Mouse (Mus musculus) limb, embryonic 15.5 days (tissue): Measurements from ENCODE around the gene Rala. TPM values are rescaled to one million over a fixed set of nuclear protein-coding genes. Genes with fewer than 3 reads are reported as not detected.

Experiments used
- ATAC-seq: fragments of 200-750 bp; cut with Nextera tagmentation; 2 replicates; pipeline ENCODE4 v1.8.0; 2017; ENCODE audit warnings: low read depth, moderate TSS enrichment; ENCODE audit not compliant: insufficient number of reproducible peaks, low FRiP score, low TSS enrichment
- H3K27ac ChIP-seq: fragments of 300-500 bp; sonication (generic); 2 replicates; pipeline ENCODE4 v1.5.1; 2015; ENCODE audit warnings: moderate library complexity, mild to moderate bottlenecking, inconsistent platforms
- H3K27me3 ChIP-seq: fragments of 300-500 bp; sonication (generic); 2 replicates; pipeline ENCODE4 v1.6.1; 2015; ENCODE audit warnings: inconsistent platforms
- H3K36me3 ChIP-seq: fragments of 300-500 bp; sonication (generic); 2 replicates; pipeline ENCODE4 v1.6.1; 2015; ENCODE audit warnings: inconsistent platforms
- H3K4me1 ChIP-seq: fragments of 300-500 bp; sonication (generic); 2 replicates; pipeline ENCODE4 v1.6.1; 2015; ENCODE audit warnings: inconsistent platforms
- H3K4me2 ChIP-seq: fragments of 300-500 bp; sonication (generic); 2 replicates; pipeline ENCODE4 v1.6.1; 2015; ENCODE audit warnings: mild to moderate bottlenecking, inconsistent platforms
- H3K4me3 ChIP-seq: fragments of 300-500 bp; sonication (generic); 2 replicates; pipeline ENCODE4 v1.5.1; 2015; ENCODE audit warnings: mild to moderate bottlenecking, inconsistent platforms
- H3K9ac ChIP-seq: fragments of 300-500 bp; sonication (generic); 2 replicates; pipeline ENCODE4 v1.6.1; 2015; ENCODE audit warnings: inconsistent platforms
- H3K9me3 ChIP-seq: fragments of 300-500 bp; sonication (generic); 2 replicates; pipeline ENCODE4 v1.6.1; 2016; ENCODE audit warnings: inconsistent platforms
- WGBS: fragments of 180-500 bp; shearing (Covaris S2); methylation state at CpG from one replicate; pipeline ENCODE4 v1.1.7; 2015; 5-methylcytosine and 5-hydroxymethylcytosine counted together
- polyA plus RNA-seq: library from polyadenylated mRNA; unstranded; fragments of >200 nt; fragmentation: Nextera tagmentation; extraction: Ambion mirVana; gene quantifications from 2 replicates; pipeline ENCODE4 v1.2.1, GENCODE M21; 2015

Gene Rala
- 108 and 110 TPM in 2 replicates for polyA plus RNA-seq

DNA sequence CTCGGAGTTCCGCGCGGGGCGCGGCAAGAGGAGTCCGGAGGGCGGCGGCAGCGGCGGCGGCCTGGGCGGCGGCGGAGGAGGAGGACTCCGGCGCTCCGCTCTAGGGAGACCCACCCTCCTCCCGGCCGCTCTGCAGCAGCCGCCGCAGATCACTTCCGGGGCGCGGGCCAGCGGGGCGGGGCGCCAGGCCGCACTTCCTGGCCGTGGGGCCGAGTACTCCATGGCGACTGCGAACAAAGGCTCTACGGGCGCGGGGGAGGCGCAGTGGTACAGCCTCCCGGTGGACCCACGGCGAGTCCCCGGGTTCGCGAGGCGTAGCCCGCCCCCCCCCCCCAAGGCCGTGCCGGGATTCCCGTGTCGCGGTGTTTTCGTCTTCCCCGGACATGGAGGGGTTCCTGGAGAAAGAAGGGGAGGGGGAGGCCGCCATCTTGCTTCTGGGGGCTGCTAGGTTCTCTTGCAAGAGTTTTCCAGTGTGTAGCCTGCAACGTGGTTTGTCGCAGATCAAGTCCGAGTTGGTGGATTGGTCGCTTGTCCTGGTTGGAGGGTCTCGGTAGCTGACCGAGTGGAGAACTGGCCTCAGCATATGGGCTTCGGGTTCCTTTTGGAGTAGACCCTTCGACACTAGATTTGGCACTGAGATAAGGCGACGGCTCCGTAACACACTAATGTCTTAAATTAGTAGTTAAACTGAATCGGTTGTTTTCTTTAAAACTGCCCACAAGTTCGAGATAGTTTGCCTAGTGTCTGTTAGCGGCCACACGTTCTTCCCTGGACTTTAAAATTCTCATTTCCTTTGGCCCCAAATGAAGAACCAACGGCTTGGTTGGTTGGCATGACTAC is at the start of gene Rala:
TSS of gene Rala (minus strand) at position 162 of the 840 bp plus-strand sequence.
- Histone ChIP-seq H3K4me1 (peaks cover 3% of the 10 kb centered on the region; the same call in 1 of the 2 replicates), H3K27me3 (0 out of 2 replicates have a peak, but pooled peaks cover 3% of the 10 kb centered on the region), H3K27ac (peak within 1 kb of the TSS; percentile 93), H3K36me3 (no peaks in the 10 kb centered on the region), H3K4me2 (peak within 1 kb of the TSS; percentile 65), H3K9ac (peak within 1 kb of the TSS; percentile 92), H3K9me3 (no peaks in the 10 kb centered on the region), H3K4me3 (peak within 1 kb of the TSS; percentile 95)
- WGBS, result 8% methylated on average over 60 of the region's 69 CpGs
- ATAC-seq, result peak; percentile 98

DNA sequence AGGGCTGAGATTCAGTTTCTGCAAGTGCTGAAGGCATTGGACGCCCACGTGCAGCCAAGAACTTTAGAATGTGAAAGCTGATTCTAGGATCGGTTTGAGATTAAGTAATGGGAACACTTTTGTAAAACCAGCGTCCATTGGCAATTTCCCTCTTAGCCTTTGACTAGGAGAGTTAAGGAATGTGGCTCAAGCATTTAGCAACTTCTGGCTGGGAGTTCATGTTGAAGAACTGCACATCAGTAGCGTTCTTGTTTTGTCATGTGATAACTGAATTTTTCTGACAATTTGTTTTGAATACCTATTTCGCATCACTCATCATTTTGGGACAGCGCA is 49.4 kb upstream of the Rala start:
- Histone ChIP-seq H3K36me3 (0 out of 2 replicates have a peak, but pooled peaks cover 2% of the 10 kb centered on the region), H3K4me2 (peak overlapping the region; percentile 67), H3K27ac (peak overlapping the region; percentile 87; the same call in 1 of the 2 replicates), H3K9me3 (no peaks in the 10 kb centered on the region), H3K9ac (0 out of 2 replicates have a peak overlapping the region, but pooled peaks have one; percentile 28), H3K4me3 (peak overlapping the region; percentile 80), H3K27me3 (no peaks in the 10 kb centered on the region), H3K4me1 (peaks cover 4% of the 10 kb centered on the region; the same call in 1 of the 2 replicates)
- WGBS, result 32% methylated on average over 7 of the region's 7 CpGs
- ATAC-seq, result no peak

DNA sequence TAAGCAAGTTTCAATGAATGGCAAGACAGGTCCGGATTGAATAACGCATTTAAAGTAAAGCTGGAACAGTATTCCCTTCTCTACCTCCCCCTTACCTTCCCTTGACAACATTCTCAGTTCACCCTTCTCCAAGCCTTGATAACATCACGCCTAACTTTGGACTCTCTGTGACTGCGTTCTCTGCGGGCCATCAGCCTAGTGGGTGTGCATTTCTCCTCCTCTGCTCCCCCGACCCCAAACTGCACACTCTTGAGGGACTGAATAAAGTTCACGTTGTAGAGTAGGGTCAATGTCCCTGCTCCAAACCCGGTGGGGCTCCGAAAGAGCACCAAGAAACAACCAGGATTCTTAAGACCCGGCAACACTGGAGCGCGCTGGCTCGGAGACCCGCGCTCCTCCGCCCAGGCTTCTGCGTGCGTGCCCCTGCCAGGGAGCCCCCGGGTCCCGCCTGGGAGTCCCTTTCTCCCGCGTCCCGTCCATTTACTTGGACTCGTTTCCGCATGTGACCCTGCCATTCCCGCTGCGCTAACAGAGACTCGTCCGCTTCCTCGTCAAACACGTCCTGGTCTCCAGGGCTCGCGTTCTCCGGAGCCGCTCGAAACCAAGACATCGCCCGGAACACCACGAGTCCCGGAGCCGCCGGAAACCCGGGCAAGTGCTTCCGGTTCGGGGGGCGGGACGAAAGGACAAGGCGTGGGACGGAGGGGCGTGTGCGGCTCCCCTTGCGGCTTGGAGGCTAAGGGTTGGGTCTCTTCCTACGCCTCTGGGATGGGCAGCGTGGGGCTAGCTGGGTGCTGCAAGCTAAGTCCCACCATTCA is 48.9 kb upstream of the Rala start, which contains the start of gene Yae1d1:
TSS of gene Yae1d1 (minus strand) at position 653 of the 818 bp plus-strand sequence.
- H3K36me3 ChIP-seq, result 0 out of 2 replicates have a peak, but pooled peaks cover 2% of the 10 kb centered on the region
- ATAC-seq, result peak; percentile 94
- H3K4me1 ChIP-seq, result peaks cover 4% of the 10 kb centered on the region; the same call in 1 of the 2 replicates

DNA sequence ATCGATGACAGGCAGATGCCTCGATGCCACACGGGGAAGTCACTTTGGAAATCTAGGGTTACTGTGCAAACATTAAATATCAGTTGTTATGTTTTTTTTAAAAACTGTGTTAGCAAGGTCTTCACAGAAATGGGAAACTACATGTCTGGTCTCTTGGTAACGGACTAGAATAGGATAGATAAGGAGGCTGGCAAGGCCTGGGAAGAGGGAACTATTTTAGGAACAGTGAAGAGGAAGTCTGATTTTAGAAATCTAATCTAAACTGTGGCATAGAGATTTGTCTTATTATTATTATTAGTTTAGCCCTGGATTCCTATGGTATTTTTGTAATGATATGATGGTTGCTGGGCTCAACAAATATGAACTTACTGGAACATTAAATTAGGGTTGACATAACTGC is 48.0 kb upstream of the Rala start:
- 84% methylated on average over 4 of the region's 4 CpGs for WGBS
- peak overlapping the region; percentile 80 for H3K4me3 ChIP-seq
- no peaks in the 10 kb centered on the region for H3K9me3 ChIP-seq
- H3K27ac ChIP-seq, result no peak overlapping the region
- peak overlapping the region; percentile 67 for H3K4me2 ChIP-seq
- peaks cover 4% of the 10 kb centered on the region; the same call in 1 of the 2 replicates for H3K4me1 ChIP-seq
- no peak for ATAC-seq
- H3K36me3 ChIP-seq, result peaks cover 9% of the 10 kb centered on the region
- H3K27me3 ChIP-seq, result no peaks in the 10 kb centered on the region
- H3K9ac ChIP-seq, result no peak overlapping the region

More for the DNA sequence above, 48.9 kb upstream of the Rala start, which contains the start of gene Yae1d1:
- WGBS, result under 1% methylated on average over 54 of the region's 54 CpGs
- Histone ChIP-seq H3K27me3 (no peaks in the 10 kb centered on the region), H3K4me3 (peak within 1 kb of the TSS; percentile 80), H3K4me2 (peak within 1 kb of the TSS; percentile 67), H3K9me3 (no peaks in the 10 kb centered on the region), H3K9ac (peak within 1 kb of the TSS; percentile 73), H3K27ac (peak within 1 kb of the TSS; percentile 87)

DNA sequence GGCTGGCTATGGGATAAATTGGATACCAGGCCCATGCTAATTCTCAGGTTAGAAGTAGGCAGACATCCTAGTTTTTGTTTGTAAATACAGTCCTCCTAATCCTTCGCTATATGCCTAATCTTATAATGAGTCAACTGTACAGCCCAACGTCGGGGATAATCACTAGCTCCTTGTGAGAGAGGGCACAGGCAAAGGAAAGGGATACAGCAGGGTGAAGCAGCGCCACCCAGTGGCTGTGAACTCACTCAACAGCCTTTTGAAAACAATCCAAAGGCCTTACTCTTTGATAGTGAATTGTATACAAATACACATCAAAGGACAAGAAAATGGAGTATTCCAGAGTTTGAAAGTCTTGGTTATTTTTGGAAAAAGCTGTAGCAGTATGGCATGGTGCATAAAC is 39.2 kb upstream of the Rala start:
- Histone ChIP-seq H3K9ac (no peak overlapping the region), H3K27ac (no peak overlapping the region), H3K4me1 (no peaks in the 10 kb centered on the region), H3K27me3 (no peaks in the 10 kb centered on the region), H3K4me3 (no peak overlapping the region), H3K9me3 (no peaks in the 10 kb centered on the region), H3K36me3 (peaks cover 44% of the 10 kb centered on the region), H3K4me2 (no peak overlapping the region)
- ATAC-seq, result no peak
- 62% methylated on average over 4 of the region's 4 CpGs for WGBS

DNA sequence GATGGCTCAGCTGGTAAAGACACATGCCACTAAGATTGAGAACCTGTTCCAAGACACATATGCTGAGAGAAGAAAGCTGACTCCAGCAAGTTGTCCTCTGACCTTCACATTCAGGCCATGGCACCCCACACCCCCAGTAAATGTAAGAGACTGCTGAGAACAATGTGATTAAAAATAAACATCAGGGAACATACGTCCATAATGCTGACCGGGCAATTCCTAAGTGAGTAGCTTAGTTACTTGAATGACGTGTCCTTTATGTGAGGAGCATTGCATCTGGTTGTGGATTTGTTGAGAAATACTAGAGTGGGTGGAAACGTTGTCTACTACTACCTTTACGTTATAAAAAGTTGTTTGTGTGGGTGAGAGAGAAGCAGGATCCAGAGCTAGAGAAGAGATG is 38.6 kb upstream of the Rala start:
- no peaks in the 10 kb centered on the region for H3K4me1 ChIP-seq
- H3K4me3 ChIP-seq, result no peak overlapping the region
- no peaks in the 10 kb centered on the region for H3K27me3 ChIP-seq
- no peak overlapping the region for H3K4me2 ChIP-seq
- H3K9ac ChIP-seq, result no peak overlapping the region
- WGBS, result 87% methylated on average over 5 of the region's 5 CpGs
- H3K36me3 ChIP-seq, result peaks cover 41% of the 10 kb centered on the region
- no peak overlapping the region for H3K27ac ChIP-seq
- no peak for ATAC-seq
- H3K9me3 ChIP-seq, result no peaks in the 10 kb centered on the region

DNA sequence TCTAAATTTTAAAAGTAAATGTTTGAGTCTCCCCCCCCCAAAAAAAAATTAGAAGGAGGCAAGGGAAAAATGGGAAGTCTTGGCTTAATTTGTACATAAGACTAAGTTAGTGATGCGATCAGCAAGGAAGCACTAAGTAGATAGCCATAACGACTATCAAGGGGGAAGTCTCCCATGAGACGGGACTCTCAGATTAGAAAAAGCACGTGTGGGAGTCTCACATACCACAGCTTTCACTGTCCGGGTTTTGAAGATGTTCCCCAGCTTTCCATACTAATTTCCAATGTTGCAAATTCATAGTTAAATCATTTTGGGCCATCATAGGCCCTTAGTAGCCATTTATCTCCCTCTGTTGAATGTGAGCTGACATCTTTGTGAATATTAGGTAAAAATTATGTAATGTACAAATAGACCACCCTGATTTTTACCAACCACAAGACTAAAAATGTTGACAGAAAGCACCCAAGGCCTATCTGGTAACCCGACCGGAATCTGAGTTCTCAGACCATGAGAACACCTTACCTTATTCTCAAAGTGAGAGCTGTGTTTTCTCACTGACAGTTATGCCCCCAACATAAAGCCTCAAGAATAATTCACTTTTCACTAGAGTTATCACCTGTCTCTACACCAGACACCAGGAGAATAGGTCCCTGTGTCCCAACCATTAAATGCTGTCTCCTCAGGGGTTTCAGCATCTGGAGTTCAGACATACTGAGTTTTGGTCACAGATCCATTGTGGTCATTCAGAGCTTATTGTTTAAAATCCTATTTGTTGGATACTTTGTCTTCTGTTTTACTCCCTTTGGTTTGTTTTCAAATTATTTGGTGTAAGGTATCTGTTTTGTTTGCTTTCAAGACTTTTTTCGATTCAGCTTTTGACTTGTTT is 33.1 kb upstream of the Rala start:
- Histone ChIP-seq H3K36me3 (peaks cover 2% of the 10 kb centered on the region; the same call in 1 of the 2 replicates), H3K4me1 (no peaks in the 10 kb centered on the region), H3K4me2 (no peak overlapping the region), H3K9ac (no peak overlapping the region), H3K9me3 (no peaks in the 10 kb centered on the region), H3K27me3 (no peaks in the 10 kb centered on the region), H3K4me3 (no peak overlapping the region), H3K27ac (no peak overlapping the region)
- WGBS, result 78% methylated on average over 8 of the region's 8 CpGs
- ATAC-seq, result no peak

DNA sequence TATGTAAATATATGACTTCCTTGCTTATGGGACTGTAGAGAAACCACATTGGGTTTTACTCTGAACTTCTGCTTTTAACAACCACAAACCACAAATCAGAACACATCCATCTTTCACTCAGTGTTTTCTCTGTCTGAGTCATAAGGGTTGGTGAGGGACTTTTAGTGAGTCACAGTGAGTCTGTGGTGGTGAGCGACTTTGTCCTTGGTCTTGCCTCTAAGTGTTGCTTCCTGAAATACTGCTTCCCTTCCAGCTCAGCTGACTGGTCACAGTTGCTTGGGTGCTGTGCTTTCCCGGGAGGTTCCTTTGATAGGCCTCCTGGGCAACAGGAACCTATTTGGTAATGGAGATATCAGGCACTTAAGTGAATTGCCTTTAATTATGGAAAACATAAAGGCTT is 31.9 kb upstream of the Rala start:
- Histone ChIP-seq H3K27ac (no peak overlapping the region), H3K9ac (no peak overlapping the region), H3K9me3 (no peaks in the 10 kb centered on the region), H3K4me1 (no peaks in the 10 kb centered on the region), H3K27me3 (no peaks in the 10 kb centered on the region), H3K4me3 (no peak overlapping the region), H3K36me3 (no peaks in the 10 kb centered on the region), H3K4me2 (no peak overlapping the region)
- 41% methylated on average over 2 of the region's 2 CpGs for WGBS
- ATAC-seq, result no peak

DNA sequence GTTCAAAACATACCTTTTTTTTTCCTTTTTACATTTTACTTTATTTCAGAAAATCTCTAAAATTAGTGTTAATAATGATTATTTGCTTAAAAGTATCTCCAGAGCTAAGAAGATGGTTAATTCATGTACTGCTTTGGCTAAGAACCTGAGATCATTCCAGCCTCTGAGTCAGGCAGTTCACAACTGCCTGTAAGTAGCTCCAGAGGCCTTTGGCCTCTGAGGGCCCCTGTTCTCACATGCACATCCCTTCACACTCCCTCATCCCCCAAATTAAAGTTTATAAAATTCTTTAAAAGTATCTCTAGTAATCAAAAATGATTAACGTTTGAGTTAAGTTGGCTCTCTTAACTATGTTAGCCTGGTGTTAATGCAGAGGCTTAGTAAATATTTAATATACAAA is 31.4 kb upstream of the Rala start:
- Histone ChIP-seq H3K4me1 (no peaks in the 10 kb centered on the region), H3K36me3 (no peaks in the 10 kb centered on the region), H3K4me2 (no peak overlapping the region), H3K9ac (no peak overlapping the region), H3K27me3 (no peaks in the 10 kb centered on the region), H3K27ac (no peak overlapping the region), H3K4me3 (no peak overlapping the region), H3K9me3 (no peaks in the 10 kb centered on the region)
- 79% methylated on average over 1 of the region's 1 CpGs for WGBS
- no peak for ATAC-seq

DNA sequence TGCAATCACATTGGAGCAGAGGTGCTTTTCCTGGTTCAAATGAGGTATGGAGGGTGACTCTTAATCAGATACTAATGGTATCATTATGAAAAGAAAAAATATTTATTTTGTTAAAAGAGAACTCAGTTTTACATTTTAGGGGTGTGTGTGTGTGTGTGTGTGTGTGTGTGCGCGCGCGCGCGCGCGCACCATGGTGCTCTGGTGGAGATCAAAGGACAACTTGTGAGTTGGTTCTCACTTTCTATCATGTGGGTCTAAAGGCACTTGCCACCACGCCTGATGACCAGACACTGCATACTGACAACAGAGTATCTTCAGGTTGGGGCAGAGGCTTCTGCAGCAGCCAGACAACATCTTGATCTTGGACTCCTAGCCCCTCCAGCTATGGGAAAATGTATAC is 30.7 kb upstream of the Rala start:
- no peaks in the 10 kb centered on the region for H3K27me3 ChIP-seq
- 94% methylated on average over 9 of the region's 9 CpGs for WGBS
- no peak overlapping the region for H3K27ac ChIP-seq
- no peak overlapping the region for H3K4me3 ChIP-seq
- H3K4me1 ChIP-seq, result no peaks in the 10 kb centered on the region
- no peaks in the 10 kb centered on the region for H3K36me3 ChIP-seq
- H3K4me2 ChIP-seq, result no peak overlapping the region
- H3K9ac ChIP-seq, result no peak overlapping the region
- no peak for ATAC-seq
- no peaks in the 10 kb centered on the region for H3K9me3 ChIP-seq

DNA sequence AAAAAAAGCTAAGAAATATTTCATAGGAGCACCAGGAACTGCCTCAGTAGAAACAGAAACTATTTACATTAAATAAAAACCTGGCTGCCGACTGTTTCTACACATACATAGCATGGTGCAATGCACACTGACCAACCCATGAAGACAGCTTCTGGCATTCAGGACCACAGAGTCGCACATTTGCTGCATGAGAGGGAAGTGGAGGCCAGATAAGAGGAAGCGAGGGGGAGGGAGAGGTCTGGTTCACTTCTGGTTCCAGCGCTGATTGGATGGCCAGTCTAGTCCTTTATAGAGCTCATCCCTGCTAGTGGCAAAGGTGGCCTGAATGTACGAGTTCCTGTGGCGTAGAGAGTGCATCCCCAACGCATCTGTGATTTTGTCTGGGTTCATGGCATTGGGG is 16.6 kb upstream of the Rala start:
- Histone ChIP-seq H3K4me1 (no peaks in the 10 kb centered on the region), H3K4me3 (no peak overlapping the region), H3K27me3 (no peaks in the 10 kb centered on the region), H3K9me3 (no peaks in the 10 kb centered on the region), H3K9ac (no peak overlapping the region), H3K27ac (no peak overlapping the region), H3K36me3 (no peaks in the 10 kb centered on the region), H3K4me2 (no peak overlapping the region)
- WGBS, result 86% methylated on average over 7 of the region's 7 CpGs
- ATAC-seq, result no peak
